In the genomic region with DNA sequence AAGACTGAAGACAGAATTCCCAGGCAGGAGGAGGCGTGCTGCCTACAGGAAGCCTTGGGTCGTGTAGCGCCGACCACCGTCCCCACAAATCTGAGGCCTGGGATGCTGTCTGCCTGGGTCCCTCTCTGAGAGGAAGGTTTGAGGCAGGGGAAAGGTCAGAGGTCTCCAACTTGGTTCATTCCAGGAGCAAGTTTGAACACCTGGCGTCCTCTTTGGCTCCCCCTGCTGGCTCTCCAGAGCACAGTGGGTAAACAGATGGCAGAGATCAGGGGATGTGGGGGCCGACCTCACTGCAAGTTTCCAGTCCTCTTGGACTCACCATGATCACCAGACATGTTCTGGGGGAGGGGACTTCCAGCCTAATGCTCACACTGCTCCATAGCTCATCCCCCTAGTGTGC, we compare ENCODE assay signal across 8 mouse cellular contexts. TPM values are rescaled to one million over a fixed set of nuclear protein-coding genes. Genes with fewer than 3 reads are reported as not detected.
DNase-seq lines count a peak whose midpoint lies in the region; ATAC-seq and TF ChIP-seq lines count a peak whose summit lies in the region.
"Had no signal": no experiment of that assay in that cellular context is flagged by ENCODE, and none has a peak within 500 bp of the region (broad histone marks: within the 10 kb centered on the region; RNA-seq: fewer than 3 reads in every experiment).

No protein-coding gene starts in this region.

- no peak overlapping the region for H3K27ac ChIP-seq in liver, embryonic 12.5 days
- no peak overlapping the region for H3K27ac ChIP-seq in lung, embryonic 14.5 days (ENCODE audit: low read depth)
- H3K27ac ChIP-seq: limb, embryonic 15.5 days had no signal

- peaks cover 50% of the 10 kb centered on the region for H3K36me3 ChIP-seq in liver, embryonic 12.5 days
- peaks cover 20% of the 10 kb centered on the region for H3K36me3 ChIP-seq in lung, embryonic 14.5 days (ENCODE audit: insufficient read depth)

- WGBS in liver, embryonic 12.5 days (ENCODE audit: insufficient replicate concordance), result 75% methylated on average over 7 of the region's 7 CpGs
- WGBS in lung, embryonic 14.5 days, result 50% methylated on average over 7 of the region's 7 CpGs

- H3K9ac ChIP-seq in liver, embryonic 12.5 days, result no peak overlapping the region
- H3K9ac ChIP-seq in lung, embryonic 14.5 days, result no peak overlapping the region
- H3K9ac ChIP-seq: limb, embryonic 15.5 days had no signal

- H3K4me2 ChIP-seq in liver, embryonic 12.5 days, result no peak overlapping the region
- H3K4me2 ChIP-seq in lung, embryonic 14.5 days, result no peak overlapping the region
- H3K4me2 ChIP-seq: limb, embryonic 15.5 days had no signal

- H3K9me3 ChIP-seq in liver, embryonic 12.5 days (replicated peaks), result no peaks in the 10 kb centered on the region
- no peaks in the 10 kb centered on the region for H3K9me3 ChIP-seq in lung, embryonic 14.5 days (ENCODE audit: low read depth, low read length)
- H3K9me3 ChIP-seq: limb, embryonic 15.5 days had no signal

- H3K4me3 ChIP-seq in liver, embryonic 12.5 days, result no peak overlapping the region
- no peak overlapping the region for H3K4me3 ChIP-seq in lung, embryonic 14.5 days (ENCODE audit: low read depth, low read length)
- H3K4me3 ChIP-seq: limb, embryonic 15.5 days had no signal

- peak; percentile 57 for DNase-seq in liver
- peak; percentile 15 for DNase-seq in T-cell, adult 2 months (ENCODE audit: low spot score)
- DNase-seq in cerebellum, postnatal 25 days, result peak; percentile 62 to 76
- DNase-seq in induced T-regulatory cell, adult 2 months (ENCODE audit: low read depth), result peak; percentile 58
- DNase-seq in lung, embryonic 14.5 days, result peak; percentile 54
- DNase-seq in right cerebral cortex, postnatal 4 days, result peak; percentile 60

- peak; percentile 79 for TF ChIP-seq CTCF in lung, embryonic 14.5 days (IDR thresholded peaks at IDR 0.05; ENCODE audit: low read depth)

- peaks cover 30% of the 10 kb centered on the region for H3K4me1 ChIP-seq in liver, embryonic 12.5 days
- H3K4me1 ChIP-seq in lung, embryonic 14.5 days (ENCODE audit: insufficient read depth), result no peaks in the 10 kb centered on the region

- no peak for ATAC-seq in liver, embryonic 12.5 days
- peak; percentile 31; the same call in 1 of the 2 replicates for ATAC-seq in lung, embryonic 14.5 days (ENCODE audit: insufficient read depth)

- H3K27me3 ChIP-seq in liver, embryonic 12.5 days (replicated peaks), result no peaks in the 10 kb centered on the region
- H3K27me3 ChIP-seq in lung, embryonic 14.5 days (ENCODE audit: insufficient read depth, low read length), result no peaks in the 10 kb centered on the region
- H3K27me3 ChIP-seq: limb, embryonic 15.5 days had no signal

RNA-seq across cellular contexts. Expression of gene Smyd2, which starts 39.3 kb away (rescaled TPM):
- 49.0 and 53.4 TPM in 2 replicates for polyA plus RNA-seq in liver, embryonic 12.5 days (2016; fragmentation: Nextera tagmentation; extraction: Ambion mirVana)
- 115 and 117 TPM in 2 replicates for polyA plus RNA-seq in lung, embryonic 14.5 days (2014; fragmentation: Nextera tagmentation; extraction: Ambion mirVana)

Comparison
In these comparisons a context has a peak if more than half of its experiments do, and no peak if none do; other contexts are left out.
1. DNase-seq: peak in every context shown above with its lines; median percentile 69 in cerebellum, postnatal 25 days; 60 in right cerebral cortex, postnatal 4 days; 58 in induced T-regulatory cell, adult 2 months; 57 in liver; 54 in lung, embryonic 14.5 days; 15 in T-cell, adult 2 months.